Mouse (Mus musculus) urinary bladder, postnatal 4 days (tissue): ENCODE results near the gene Ccdc162.
"Not testable (repeated sequence)": the region's sequence is repeated elsewhere in the genome, so short reads cannot be mapped to it uniquely, and the experiment has no call there.

ENCODE experiments used
- DNase-seq, 2 experiments: peaks; one replicate each; pipeline ENCODE4 v3.0.0; 2021 to 2022; ENCODE audit warnings: low spot score in 2 of 2

Gene Ccdc162

DNA sequence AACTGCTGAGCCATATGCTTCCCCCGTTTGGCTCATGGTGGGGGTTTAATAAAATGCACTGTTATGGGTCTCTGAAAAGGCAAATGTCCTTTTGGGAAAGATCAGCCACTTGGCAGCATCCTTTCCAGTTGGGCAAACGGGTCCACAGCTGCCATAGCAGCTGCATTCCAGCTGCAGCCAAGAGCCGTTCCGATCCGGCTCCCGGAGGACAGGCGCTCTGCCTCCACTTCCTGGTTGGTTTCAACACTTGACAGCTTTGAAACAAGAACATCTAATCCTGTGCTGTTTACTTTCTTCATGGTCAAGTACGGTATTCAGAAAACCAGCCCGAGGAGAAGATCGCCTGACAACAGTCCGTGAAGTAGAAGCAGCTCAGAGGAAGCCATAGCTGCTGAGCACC is 19.4 kb downstream of the Ccdc162 start:
- DNase-seq = no peak

DNA sequence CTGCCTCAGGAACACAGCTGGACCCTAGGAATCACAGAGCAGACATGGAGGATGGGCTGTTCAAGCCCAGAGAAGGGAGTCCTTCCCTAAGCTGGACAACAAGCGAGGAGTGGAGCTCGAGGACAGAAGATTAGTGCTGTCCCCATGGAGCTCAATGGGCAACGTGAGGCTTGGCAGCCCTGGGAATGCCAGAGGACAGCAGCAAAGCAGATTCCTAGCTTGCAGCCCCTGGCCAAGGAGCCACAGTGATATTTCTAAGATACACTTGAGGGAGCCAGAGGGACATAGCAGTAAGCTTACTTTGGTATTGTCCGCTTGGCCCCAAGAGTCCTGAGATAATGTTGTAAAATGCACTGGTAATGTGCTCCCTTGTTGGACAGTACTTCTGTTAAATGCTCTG is 25.5 kb downstream of the Ccdc162 start:
- DNase-seq = no peak

DNA sequence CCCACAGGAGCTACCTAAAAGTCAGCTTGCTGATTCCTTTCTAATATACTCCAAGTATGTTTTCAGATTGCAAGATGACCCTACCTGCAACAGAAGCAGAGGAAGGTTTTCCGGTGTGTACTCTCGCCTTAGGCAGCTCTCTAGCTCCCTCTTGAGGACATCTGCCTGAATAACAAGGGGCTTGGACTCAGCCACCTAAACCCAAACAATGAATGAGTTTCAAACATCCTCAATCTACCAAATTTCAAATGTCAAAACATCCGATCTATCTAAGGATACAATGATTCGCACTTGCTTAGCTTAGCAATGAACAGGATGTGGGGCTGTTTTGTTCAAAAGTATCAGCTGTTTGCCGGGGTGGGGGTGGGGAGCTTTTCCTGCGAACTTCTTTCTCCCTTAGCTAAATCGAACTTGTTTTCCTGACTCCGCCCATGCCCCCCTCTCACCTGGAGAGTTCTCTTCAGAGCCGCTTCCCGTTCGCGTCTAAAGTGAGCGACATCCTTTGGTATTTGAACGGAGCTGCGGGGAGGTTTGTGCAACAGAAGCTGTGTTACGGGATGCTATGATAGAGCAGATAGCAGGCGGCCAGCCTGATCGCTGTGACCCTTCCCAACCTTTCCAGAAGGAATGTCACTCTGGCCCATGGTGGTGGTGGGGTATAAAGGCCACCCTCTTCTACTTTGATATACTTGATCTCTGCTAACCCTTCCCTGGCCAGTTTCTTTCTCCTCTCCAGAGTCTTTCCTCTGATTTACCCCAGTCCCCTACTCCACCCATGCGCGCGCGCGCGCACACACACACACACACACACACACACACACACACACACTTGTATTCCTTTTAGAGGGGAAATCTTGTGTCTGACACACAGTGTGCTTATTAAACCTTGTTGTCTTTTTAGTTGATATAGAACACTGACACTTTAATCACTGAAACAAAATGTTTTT is 26.2 kb downstream of the Ccdc162 start:
- peak in 1 of 2 experiments; percentile 34 for DNase-seq

DNA sequence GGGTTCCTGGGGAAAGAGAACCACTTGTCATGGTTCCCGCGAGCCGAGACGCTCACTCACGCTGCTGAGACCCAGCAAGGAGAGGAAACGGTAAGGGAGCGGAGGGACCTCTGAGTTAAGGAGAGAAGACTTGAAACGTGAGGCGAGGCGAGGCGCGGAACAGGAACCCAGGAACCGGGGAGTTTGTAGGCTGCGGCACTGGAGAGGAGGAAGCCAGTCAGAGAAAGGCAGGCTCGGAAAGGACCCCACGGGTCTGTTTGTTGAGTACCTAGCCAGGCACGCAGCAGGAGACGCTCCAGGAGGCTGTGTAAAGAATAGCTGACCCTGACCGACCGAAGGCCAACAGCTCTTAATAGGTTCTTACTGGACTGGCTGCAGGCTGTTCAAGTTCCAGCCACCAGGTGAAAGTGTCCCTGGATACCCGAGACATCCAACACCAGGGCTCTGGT is 31.9 kb downstream of the Ccdc162 start:
- no peak for DNase-seq

DNA sequence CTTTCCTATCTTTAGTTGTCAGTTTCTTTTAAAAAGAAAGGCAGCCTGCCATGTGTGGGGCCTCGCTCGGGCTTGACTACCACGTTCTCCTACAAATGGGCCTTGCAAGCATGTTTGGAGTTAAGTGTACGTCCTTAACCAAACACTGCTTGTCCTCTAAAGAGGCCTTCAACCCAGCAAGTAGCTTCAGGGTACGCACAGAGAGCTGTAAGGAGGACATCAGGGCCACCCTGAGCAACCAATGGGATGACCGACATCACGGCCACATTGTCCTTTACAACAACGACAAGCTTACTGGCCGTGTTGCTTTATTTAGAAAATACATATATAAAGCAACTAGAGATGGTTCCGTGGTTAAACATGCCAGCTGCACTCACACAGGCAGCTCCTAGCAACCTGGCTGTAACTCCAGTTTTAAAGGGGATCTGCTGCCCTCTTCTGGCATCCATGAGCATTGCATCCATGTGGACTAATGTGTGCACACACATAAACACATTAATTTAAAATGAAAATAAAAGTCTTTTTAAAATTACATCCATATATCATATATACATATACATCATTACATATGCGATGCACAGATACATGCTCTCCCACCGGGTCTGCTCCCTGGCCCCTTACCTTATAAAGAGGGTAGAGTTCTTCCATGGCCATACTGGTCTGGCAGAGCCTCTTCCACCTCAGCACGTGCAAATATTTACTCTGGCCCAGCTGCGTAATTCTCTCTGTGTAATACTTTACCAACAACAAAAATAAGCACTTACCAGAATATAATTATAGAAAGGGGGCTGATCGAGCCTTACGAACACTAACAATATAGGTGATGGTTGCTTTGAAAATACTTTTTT is 33.7 kb downstream of the Ccdc162 start:
- DNase-seq = peak; percentile 70 to 88

DNA sequence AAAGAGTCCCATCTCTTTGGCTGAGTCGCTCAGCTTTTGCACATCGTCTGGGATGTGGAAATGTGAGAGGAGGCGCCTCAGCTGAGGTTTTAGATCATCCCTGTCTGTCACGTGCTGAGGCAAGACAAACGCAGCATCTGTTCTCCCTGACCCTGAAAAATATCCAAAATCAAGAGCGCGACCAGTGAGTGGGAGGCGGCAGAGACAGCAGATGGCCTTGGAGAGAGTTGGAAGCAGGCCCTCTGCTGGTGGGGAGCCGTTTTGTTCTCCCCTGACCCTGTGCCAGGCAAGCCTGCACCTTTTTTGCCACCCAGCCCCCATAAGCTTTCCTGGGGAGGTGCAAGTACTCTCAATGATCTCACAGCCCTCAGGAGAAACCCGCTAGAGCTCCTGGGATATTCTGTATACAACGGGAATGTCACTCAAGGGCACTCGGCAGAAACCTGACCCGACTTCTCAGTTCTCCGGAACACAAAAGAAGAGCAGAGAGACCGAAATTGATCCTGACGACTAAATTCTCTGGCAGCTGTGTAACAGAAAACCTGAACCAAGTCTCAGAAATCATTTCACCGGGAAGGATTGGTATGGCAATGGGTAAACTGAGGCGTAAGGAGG is 37.6 kb downstream of the Ccdc162 start:
- peak; percentile 70 to 73 for DNase-seq

DNA sequence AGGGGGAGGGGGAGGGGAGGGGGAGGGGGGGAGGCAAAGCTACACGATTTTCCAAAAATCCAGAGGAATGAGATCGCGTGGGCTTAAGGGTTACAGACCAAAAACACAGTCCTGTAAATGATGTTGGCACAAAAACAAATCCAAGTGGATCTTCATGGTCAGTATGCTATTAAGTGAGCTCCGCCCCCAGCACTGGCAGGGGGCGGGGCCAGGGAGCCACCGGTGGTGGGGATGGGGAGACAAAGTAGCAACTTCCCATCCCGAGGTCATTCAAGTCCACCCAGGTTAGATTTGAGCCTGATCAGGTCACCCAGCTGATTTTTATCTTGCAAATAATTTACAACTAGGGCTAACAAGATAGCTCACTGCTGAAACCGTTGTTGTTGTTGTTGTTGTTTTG is 39.0 kb downstream of the Ccdc162 start:
- no peak for DNase-seq

DNA sequence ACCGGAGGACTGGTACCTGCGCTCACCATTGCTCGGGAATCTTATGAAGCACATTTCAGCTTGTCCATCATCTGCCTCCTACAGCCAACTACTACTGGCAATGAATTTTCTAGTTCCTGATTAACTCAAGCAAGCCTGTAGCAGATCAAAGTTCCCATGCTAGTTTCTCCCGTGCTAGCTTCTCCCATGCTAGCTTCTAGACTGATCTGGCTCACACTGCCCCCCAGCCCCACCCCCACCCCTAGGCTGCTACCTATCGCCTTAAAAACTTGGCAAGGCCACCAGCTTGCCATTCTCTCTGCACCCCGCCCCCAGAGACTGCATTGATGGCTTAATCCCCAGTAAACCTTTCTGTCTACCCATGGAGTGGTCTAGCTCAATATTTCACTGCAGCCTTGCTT is 39.8 kb downstream of the Ccdc162 start:
- DNase-seq = no peak

DNA sequence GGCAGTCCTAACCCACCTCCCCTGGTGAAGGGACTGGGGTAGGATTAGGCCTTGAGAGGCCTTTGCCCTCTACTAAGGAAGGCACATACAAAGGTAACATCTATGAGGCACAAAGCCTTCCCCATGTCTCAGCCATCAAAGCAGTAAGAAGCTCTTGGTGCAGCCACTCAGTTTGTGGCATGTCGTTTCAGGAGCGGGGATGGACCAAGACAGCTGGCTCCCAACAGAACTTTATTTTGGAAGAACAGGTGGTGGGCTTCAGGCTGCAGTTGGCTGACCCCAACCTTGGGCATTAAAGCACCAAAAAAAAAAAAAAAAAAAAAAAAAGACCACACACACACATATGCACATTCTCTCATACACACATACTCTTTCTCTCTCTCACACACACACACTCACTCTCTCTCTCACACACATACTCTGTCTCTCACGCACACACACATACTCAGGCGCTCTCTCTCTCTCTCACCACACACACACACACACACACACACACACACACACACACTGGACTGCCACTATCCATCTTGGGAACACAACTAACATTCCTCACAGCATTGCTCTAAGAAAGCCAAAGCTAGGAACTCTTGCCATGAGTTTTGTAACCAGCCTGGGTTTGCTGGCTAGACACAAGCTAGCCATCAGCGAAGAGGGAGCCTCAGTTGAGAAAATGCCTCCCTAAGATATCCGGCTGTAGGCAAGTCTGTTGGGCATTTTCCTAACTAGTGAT is 40.4 kb downstream of the Ccdc162 start:
- DNase-seq = no peak

DNA sequence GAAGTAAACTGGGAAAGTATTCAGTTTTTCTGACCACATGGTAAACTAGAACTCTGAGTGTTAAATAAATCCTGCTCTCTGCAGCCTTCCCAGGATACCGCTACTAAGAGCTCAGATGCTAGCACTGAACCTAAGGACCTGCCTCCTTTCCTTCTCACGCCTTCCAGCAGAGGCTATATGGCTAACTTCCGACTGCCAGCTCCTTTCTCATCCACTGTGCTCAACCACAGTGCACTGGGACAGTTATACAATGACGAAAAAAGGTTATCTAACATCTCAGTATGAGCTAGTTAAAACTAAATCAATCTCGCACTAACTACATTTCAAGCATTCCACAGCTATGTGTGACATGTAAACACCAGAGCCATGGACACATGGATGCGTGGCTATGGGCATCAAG is 41.2 kb downstream of the Ccdc162 start:
- no peak for DNase-seq

DNA sequence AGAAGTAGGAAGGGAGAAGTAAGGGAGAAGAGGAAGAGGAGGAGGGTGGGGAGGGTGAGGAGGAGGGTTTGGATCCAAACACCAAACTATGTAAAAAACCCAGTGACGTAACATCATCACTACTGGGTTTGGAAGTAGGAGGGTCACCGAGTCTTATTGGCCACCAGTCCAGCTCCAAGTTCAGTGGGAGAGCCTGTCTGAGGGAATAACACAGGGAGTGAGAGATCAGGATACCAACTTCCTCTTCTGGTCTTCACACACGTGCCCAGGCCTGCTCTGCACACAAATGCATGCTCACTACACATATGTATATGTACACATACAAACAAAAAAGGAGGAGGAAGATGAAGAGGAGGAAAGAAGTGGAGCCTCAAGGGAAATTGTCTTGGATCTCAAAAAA is 42.1 kb downstream of the Ccdc162 start:
- DNase-seq = no peak

DNA sequence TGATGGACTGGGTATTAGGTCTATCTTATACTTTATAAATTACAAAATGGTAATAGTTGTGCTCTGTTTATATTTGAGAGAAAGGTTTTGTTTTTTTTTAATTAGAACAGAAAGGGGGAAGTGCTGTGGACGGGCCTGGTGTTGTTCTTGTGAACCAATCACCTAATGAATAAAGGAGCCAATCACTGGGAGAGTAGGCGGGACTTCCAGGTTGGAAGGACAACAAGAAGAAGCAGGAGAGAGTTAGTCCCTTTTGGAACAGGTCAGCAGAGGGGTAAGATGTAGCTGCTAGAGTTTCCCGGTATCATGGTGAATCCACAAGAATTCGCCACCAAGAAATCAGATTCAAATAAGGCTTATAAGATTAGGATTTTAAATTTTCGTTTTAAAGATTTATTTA is 46.2 kb downstream of the Ccdc162 start:
- no peak for DNase-seq

DNA sequence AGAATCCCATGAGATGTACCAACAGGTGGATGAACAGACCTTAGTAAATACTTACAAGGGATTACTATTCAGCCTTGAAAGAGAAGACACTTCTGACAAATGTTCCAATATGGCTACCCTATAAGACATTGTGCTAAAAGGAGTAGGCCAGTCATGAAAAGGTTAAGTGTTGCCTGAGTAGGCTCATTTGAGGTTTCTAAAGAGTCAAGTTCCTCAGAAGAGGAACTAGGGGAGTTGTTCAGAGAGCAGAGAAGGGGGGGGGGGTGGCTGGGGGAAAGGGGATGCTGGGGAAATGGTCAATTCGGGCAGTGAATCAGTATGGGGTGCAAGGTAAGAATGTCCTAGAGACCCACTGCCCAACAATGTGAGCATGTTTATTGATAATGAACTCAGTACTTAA is 50.9 kb downstream of the Ccdc162 start:
- no peak for DNase-seq

DNA sequence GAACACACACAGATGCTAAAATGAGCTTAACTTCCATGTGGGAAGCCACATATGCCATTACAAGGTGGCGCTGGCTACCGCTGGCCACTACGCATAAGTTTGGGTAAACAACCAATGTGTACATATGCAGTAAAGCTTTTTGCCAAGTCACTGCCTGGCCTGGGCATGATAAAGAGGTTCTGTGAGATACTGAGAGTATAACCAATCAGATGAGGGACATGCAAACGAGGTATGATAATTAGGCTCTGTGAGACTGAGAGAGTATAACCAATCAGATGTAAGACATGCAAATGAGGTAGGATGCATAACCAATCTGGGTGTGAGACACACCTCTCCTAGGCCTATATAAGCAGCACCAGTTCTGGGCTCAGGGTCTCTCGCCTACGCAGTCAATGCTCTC is 56.8 kb downstream of the Ccdc162 start:
- DNase-seq = not testable (repeated sequence)

DNA sequence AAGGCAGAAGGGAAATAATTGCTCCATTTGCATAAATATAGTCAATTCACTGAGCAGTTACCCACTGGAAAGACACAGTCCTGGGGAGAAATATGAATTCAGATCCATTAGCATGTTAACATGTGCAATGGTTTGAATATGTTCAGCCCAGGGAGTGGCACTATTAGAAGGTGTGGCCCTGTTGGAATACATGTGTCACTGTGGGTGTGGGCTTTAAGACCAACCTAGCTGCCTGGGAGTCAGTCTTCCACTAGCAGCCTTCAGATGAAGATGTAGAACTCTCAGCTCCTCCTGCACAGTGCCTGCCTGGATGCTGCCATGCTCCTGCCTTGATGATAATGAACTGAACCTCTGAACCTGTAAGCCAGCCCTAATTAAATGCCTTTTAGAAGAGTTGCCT is 60.8 kb downstream of the Ccdc162 start:
- DNase-seq = not testable (repeated sequence)

DNA sequence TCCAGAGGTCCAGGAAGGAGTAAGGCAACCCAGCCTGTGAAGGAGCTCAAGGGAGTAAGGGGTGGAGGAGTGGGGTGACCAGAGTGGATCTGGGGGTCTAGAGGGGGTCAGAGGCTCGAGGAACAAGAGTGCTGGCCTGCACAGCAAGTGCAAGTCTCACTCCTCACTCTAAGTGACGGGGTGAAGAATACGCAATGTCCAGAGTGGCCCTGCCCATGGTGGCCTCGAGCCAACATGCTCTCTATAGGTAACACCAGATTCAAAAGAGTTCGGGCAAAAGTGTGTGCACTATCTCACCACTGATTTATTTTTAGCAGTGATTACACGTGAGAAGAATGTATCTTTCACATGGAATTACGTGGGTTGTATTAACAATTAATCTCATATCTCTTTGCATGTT is 63.4 kb downstream of the Ccdc162 start:
- DNase-seq = no peak

DNA sequence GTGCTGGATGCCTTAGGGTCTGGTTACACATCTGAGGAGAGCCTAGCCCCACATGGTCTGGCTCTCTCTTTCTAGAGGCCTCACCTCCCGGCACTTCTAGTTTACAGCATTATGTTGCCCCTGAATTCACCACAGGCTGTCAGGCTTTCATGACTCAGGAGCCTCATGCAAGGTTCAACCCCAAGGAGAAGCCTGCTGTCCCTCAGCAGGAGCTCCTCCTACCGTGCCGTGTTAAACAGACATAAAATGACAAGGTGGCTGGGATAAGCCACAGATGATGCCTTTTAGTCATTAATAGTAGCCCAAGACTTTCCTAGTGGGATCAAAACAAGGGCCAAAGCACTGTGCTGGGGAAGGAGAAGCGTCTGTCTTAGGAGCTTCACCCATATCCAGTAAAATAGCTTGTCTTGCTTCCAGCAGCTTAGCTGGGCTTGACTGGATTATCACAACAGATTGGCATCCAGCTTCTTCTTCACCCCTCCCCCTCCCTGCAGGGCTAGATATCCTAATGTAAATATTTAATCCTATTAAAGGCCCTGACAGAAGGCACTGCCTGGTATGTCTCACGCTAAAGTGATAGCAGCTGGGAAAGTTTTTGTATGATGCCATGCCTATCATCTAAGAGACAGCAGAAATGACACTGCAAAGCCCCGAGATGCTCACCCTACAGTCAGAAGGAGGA is 64.2 kb downstream of the Ccdc162 start:
- no peak for DNase-seq

DNA sequence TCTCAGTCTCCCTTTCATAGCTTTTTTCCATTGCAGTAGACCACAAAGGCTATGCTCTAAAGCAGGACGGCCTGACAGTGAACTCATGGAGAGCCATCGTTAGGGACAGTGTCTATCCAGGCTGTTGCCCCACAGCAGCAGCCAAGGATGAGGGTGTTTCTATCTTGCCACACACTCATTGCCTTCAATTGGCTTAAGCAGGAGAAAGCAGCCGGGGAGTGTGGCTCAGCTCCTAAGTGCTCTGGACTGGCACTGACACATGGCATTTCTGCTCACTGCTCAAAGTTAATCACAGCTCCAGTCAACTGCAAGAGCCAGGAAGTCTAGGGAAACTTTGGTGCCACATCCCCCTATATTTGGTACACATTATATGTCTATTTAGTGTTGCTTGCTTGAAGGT is 64.9 kb downstream of the Ccdc162 start:
- DNase-seq = no peak

DNA sequence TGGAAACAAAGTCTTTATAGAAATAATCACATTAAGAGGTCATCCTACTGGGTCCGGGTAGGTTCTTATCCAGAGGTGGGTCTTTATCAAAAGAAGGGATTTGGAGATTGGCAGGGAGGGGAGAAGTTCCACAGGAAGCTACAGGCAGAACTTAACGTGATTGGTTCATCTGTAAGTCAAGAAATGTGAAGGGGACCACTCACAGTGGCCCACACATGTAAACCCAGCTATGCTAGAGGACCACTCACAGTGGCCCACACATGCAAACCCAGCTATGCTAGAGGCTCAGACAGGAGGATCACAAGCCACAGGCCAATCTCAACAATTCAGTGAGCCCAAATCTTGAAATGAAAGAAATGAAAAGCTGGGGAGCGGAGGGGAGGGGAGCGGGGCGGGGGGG is 67.2 kb downstream of the Ccdc162 start:
- no peak for DNase-seq

DNA sequence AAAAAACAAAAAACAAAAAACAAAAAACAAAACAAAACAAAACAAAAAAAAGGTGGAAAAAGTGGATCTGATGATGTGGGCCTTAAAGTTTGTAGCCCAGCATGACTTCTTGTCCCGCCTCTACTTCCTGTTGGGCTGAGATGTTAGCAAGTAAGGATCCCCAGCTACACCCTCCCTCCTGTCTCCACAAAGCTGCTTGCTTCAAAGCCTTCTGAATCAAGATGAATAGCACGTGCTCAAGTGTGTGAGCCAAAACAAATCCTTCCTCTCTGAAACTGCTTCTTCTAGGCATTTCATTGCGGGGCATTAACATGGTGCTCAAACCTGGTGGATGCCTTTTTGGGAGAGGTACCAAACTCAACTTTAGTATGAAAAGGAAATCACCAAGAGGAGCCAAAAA is 77.7 kb downstream of the Ccdc162 start:
- DNase-seq = no peak
